Mouse (Mus musculus) heart, adult 2 months (tissue): ENCODE data around the gene Pde6h. TPM values are rescaled to one million over a fixed set of nuclear protein-coding genes. Genes with fewer than 3 reads are reported as not detected.

Source experiments
- DNase-seq, 2 experiments: peaks; one replicate each; pipeline ENCODE4 v3.0.0; 2021
- H3K27ac ChIP-seq: fragments of 200-600 bp; 2 replicates; pipeline ENCODE4 v1.8.1; 2022
- H3K27me3 ChIP-seq: fragments of 200-500 bp; 2 replicates; pipeline ENCODE4 v1.6.1; 2012; ENCODE audit warnings: mild to moderate bottlenecking, low read length, inconsistent platforms, mixed read lengths; ENCODE audit not compliant: control insufficient read depth, insufficient read depth
- H3K36me3 ChIP-seq: fragments of 200-500 bp; 2 replicates; pipeline ENCODE4 v1.6.1; 2012; ENCODE audit warnings: low read length, inconsistent platforms; ENCODE audit not compliant: control insufficient read depth, insufficient read depth
- H3K4me1 ChIP-seq: fragments of 200-500 bp; 2 replicates; pipeline ENCODE4 v1.6.1; 2011; ENCODE audit warnings: low read length; ENCODE audit not compliant: control insufficient read depth, insufficient read depth
- H3K4me3 ChIP-seq: fragments of 200-600 bp; 2 replicates; pipeline ENCODE4 v1.8.1; 2022
- H3K79me2 ChIP-seq: fragments of 200-500 bp; replicated peaks from 2 replicates; pipeline ENCODE4 v1.6.1; 2012; ENCODE audit warnings: mild to moderate bottlenecking, inconsistent platforms, low read length, moderate library complexity, mixed read lengths; ENCODE audit not compliant: control insufficient read depth, insufficient read depth
- H3K9ac ChIP-seq: fragments of 200-500 bp; 2 replicates; pipeline ENCODE4 v1.6.1; 2012; ENCODE audit warnings: low read depth, mild to moderate bottlenecking, control low read depth, inconsistent platforms, low read length, mixed read lengths
- CTCF ChIP-seq: fragments of 200-600 bp; IDR thresholded peaks from 2 replicates; pipeline ENCODE4 v1.8.1; 2022; ENCODE audit warnings: antibody characterized with exemption, mild to moderate bottlenecking, moderate library complexity
- EP300 ChIP-seq: fragments of 200-500 bp; IDR thresholded peaks from 2 replicates; pipeline ENCODE4 v1.6.1; 2011; ENCODE audit warnings: low read depth, low read length, control low read depth; ENCODE audit not compliant: insufficient read depth
- POLR2A ChIP-seq: fragments of 200-500 bp; IDR thresholded peaks from 2 replicates; pipeline ENCODE4 v1.6.1; 2011; ENCODE audit warnings: mild to moderate bottlenecking, low read depth, low read length, control low read depth; ENCODE audit not compliant: insufficient read depth
- WGBS: fragments of 180-500 bp; shearing (Covaris S2); methylation state at CpG from one replicate; pipeline ENCODE4 v1.1.7; 2018; 5-methylcytosine and 5-hydroxymethylcytosine counted together
- intact Hi-C: fragments of 180-260 bp; cut with DNase I; formaldehyde crosslinking; loops from one replicate; pipeline ENCODE4 v1.15.1; 2025
- polyA plus RNA-seq: library from polyadenylated mRNA; depleted of rRNA; stranded (reverse); fragments of >200 nt; gene quantifications from 2 replicates; pipeline ENCODE4 v1.2.3, GENCODE M21; 2012
- total RNA-seq, 2 experiments: library from RNA; stranded (reverse); gene quantifications; 2 replicates each; pipeline ENCODE4 v1.2.3; 2021

Gene Pde6h
- total and polyA plus RNA-seq, 3 experiments: 0.04 to 0.30 TPM; not detected in 1

- no peak for DNase-seq
- H3K79me2 ChIP-seq: no peaks in the 10 kb centered on the region
- TF ChIP-seq CTCF: no peak
- TF ChIP-seq EP300: no peak
- no peak for TF ChIP-seq POLR2A
- no peak overlapping the region for H3K4me3 ChIP-seq
- intact Hi-C loops: no loop called here
- peaks cover 5% of the 10 kb centered on the region for H3K4me1 ChIP-seq
- H3K36me3 ChIP-seq: no peaks in the 10 kb centered on the region; the same call in 1 of the 2 replicates
- no peaks in the 10 kb centered on the region for H3K27me3 ChIP-seq
- H3K9ac ChIP-seq: no peak overlapping the region
- WGBS: 95% methylated on average over 6 of the region's 6 CpGs
- no peak overlapping the region; the same call in 1 of the 2 replicates for H3K27ac ChIP-seq
Observed at GRCm38 (mm10) chr6:136914234-136914633, 9.4 kb upstream of the Pde6h start.

GRCm38 (mm10) chr6:136915721-136916395 is 7.8 kb upstream of the Pde6h start:
- intact Hi-C loops: no loop called here
- no peak for DNase-seq
- TF ChIP-seq CTCF (no peak), POLR2A (no peak), EP300 (no peak)
- H3K36me3 ChIP-seq: no peaks in the 10 kb centered on the region; the same call in 1 of the 2 replicates
- 55% methylated on average over 8 of the region's 8 CpGs for WGBS
- H3K4me3 ChIP-seq: no peak overlapping the region
- H3K9ac ChIP-seq: no peak overlapping the region
- no peaks in the 10 kb centered on the region for H3K79me2 ChIP-seq
- peaks cover 11% of the 10 kb centered on the region for H3K4me1 ChIP-seq
- H3K27me3 ChIP-seq: no peaks in the 10 kb centered on the region
- H3K27ac ChIP-seq: no peak overlapping the region

- Histone ChIP-seq H3K4me3 (no peak overlapping the region), H3K27me3 (no peaks in the 10 kb centered on the region), H3K79me2 (no peaks in the 10 kb centered on the region), H3K27ac (no peak overlapping the region), H3K4me1 (peaks cover 11% of the 10 kb centered on the region), H3K9ac (no peak overlapping the region), H3K36me3 (no peaks in the 10 kb centered on the region; the same call in 1 of the 2 replicates)
- TF ChIP-seq POLR2A: no peak
- TF ChIP-seq EP300: no peak
- TF ChIP-seq CTCF: no peak
- WGBS: 36% methylated on average over 2 of the region's 2 CpGs
- no peak for DNase-seq
- intact Hi-C loops: no loop called here
Observed at GRCm38 (mm10) chr6:136917885-136918284, 5.7 kb upstream of the Pde6h start.

GRCm38 (mm10) chr6:136920320-136921257 is 3.0 kb upstream of the Pde6h start:
- Histone ChIP-seq H3K4me1 (peaks cover 7% of the 10 kb centered on the region), H3K79me2 (no peaks in the 10 kb centered on the region), H3K4me3 (no peak overlapping the region), H3K27me3 (no peaks in the 10 kb centered on the region), H3K9ac (peak overlapping the region; percentile 42), H3K36me3 (no peaks in the 10 kb centered on the region), H3K27ac (peak overlapping the region; percentile 43)
- TF ChIP-seq EP300 (peak; percentile 64; the same call in 1 of the 2 replicates), CTCF (peak; percentile 96), POLR2A (no peak)
- WGBS: 27% methylated on average over 16 of the region's 16 CpGs
- intact Hi-C loops: loop anchor here (1.0 to 5.0 kb wide), 2 partner anchors 47 to 59 kb away; no protein-coding TSS in a partner anchor
- DNase-seq: peak; percentile 68 to 69

GRCm38 (mm10) chr6:136921601-136922000 is 2.0 kb upstream of the Pde6h start:
- Histone ChIP-seq H3K4me3 (no peak overlapping the region), H3K27me3 (no peaks in the 10 kb centered on the region), H3K79me2 (no peaks in the 10 kb centered on the region), H3K36me3 (no peaks in the 10 kb centered on the region), H3K4me1 (peaks cover 5% of the 10 kb centered on the region), H3K27ac (no peak overlapping the region), H3K9ac (no peak overlapping the region)
- intact Hi-C loops: loop anchor here (5.0 kb wide), 1 partner anchor 46 kb away; no protein-coding TSS in a partner anchor
- DNase-seq: no peak
- TF ChIP-seq EP300 (no peak), CTCF (no peak), POLR2A (no peak)
- WGBS: 70% methylated on average over 7 of the region's 7 CpGs
